Mouse (Mus musculus) MEL (cell line): ENCODE measurements around the gene Cdkl2. TPM values are rescaled to one million over a fixed set of nuclear protein-coding genes. Genes with fewer than 3 reads are reported as not detected.

ENCODE experiments used
- DNase-seq: peaks from one replicate; pipeline ENCODE4 v3.0.0; 2011; ENCODE audit warnings: low read depth, low spot score
- H3K27ac ChIP-seq: 2 replicates; pipeline ENCODE4 v1.5.1; 2012; ENCODE audit warnings: low read depth, mild to moderate bottlenecking, control low read depth, low read length, moderate library complexity; ENCODE audit not compliant: control insufficient read depth
- H3K27me3 ChIP-seq, 2 experiments: fragments of 150-350 bp in 1 of 2; sonication (generic) in 1 of 2; 2 replicates each; pipeline ENCODE4 v1.6.1; 2012; ENCODE audit warnings: low read length in 2 of 2, mild to moderate bottlenecking in 2 of 2, improper control_type of control experiment in 1 of 2, moderate library complexity in 1 of 2; ENCODE audit not compliant: insufficient read depth in 2 of 2, control insufficient read depth in 1 of 2
- H3K36me3 ChIP-seq, 2 experiments: 2 replicates each; pipeline ENCODE4 v1.6.1; 2012 to 2014; ENCODE audit warnings: low read length in 2 of 2, improper control_type of control experiment in 1 of 2, inconsistent platforms in 1 of 2, mild to moderate bottlenecking in 1 of 2; ENCODE audit not compliant: insufficient read depth in 2 of 2, control insufficient read depth in 1 of 2
- H3K4me1 ChIP-seq, 2 experiments: fragments of 150-350 bp in 1 of 2; sonication (generic) in 1 of 2; 2 replicates each; pipeline ENCODE4 v1.6.1; 2012; ENCODE audit warnings: low read length in 2 of 2, improper control_type of control experiment in 1 of 2, mild to moderate bottlenecking in 1 of 2; ENCODE audit not compliant: insufficient read depth in 2 of 2, control insufficient read depth in 1 of 2
- H3K4me3 ChIP-seq, 2 experiments: fragments of 150-350 bp in 1 of 2; sonication (generic) in 1 of 2; 2 replicates each; pipeline ENCODE4 v1.5.1; 2012; ENCODE audit warnings: low read depth in 2 of 2, low read length in 2 of 2, mild to moderate bottlenecking in 2 of 2, moderate library complexity in 2 of 2, control low read depth in 1 of 2, improper control_type of control experiment in 1 of 2; ENCODE audit not compliant: control insufficient read depth in 1 of 2, insufficient read depth in 1 of 2
- H3K79me2 ChIP-seq: 2 replicates; pipeline ENCODE4 v1.6.1; 2012; ENCODE audit warnings: mild to moderate bottlenecking, low read length, moderate library complexity; ENCODE audit not compliant: control insufficient read depth, poor library complexity, insufficient read depth
- H3K9ac ChIP-seq: 2 replicates; pipeline ENCODE4 v1.6.1; 2012; ENCODE audit warnings: low read depth, mild to moderate bottlenecking, control low read depth, low read length, moderate library complexity; ENCODE audit not compliant: control insufficient read depth, poor library complexity, severe bottlenecking
- H3K9me3 ChIP-seq: fragments of 150-350 bp; sonication (generic); replicated peaks from 2 replicates; pipeline ENCODE4 v1.6.1; 2012; ENCODE audit warnings: mild to moderate bottlenecking, low read length, improper control_type of control experiment, moderate library complexity; ENCODE audit not compliant: insufficient read depth
- BHLHE40 ChIP-seq: IDR thresholded peaks from 2 replicates; pipeline ENCODE4 v1.6.1; 2012; ENCODE audit warnings: low read depth, mild to moderate bottlenecking, inconsistent platforms, low read length, improper control_type of control experiment, borderline replicate concordance
- CHD1 ChIP-seq: IDR thresholded peaks from 2 replicates; pipeline ENCODE4 v1.6.1; 2012; ENCODE audit warnings: low read depth, mild to moderate bottlenecking, inconsistent platforms, low read length, improper control_type of control experiment
- CHD2 ChIP-seq: IDR thresholded peaks from 2 replicates; pipeline ENCODE4 v1.6.1; 2011; ENCODE audit warnings: low read length, improper control_type of control experiment
- E2F4 ChIP-seq: IDR thresholded peaks from 2 replicates; pipeline ENCODE4 v1.6.1; 2011; ENCODE audit warnings: low read depth, low read length, improper control_type of control experiment, borderline replicate concordance
- ELF1 ChIP-seq: IDR thresholded peaks from 2 replicates; pipeline ENCODE4 v1.6.1; 2014; ENCODE audit warnings: low read depth, mild to moderate bottlenecking, inconsistent platforms, low read length, improper control_type of control experiment, moderate library complexity
- ETS1 ChIP-seq: IDR thresholded peaks from 2 replicates; pipeline ENCODE4 v1.6.1; 2012; ENCODE audit warnings: low read depth, mild to moderate bottlenecking, inconsistent platforms, low read length, improper control_type of control experiment, moderate library complexity
- MAFK ChIP-seq: IDR thresholded peaks from 2 replicates; pipeline ENCODE4 v1.6.1; 2011; ENCODE audit warnings: low read depth, mild to moderate bottlenecking, low read length, improper control_type of control experiment, borderline replicate concordance
- MAZ ChIP-seq: IDR thresholded peaks from 2 replicates; pipeline ENCODE4 v1.6.1; 2012; ENCODE audit warnings: low read depth, mild to moderate bottlenecking, inconsistent platforms, low read length, improper control_type of control experiment
- MXI1 ChIP-seq: IDR thresholded peaks from 2 replicates; pipeline ENCODE4 v1.6.1; 2011; ENCODE audit warnings: mild to moderate bottlenecking, low read depth, low read length, improper control_type of control experiment
- MYB ChIP-seq: IDR thresholded peaks from 2 replicates; pipeline ENCODE4 v1.6.1; 2011; ENCODE audit warnings: mild to moderate bottlenecking, low read depth, low read length, improper control_type of control experiment
- MYC ChIP-seq: IDR thresholded peaks from 2 replicates; pipeline ENCODE4 v1.6.1; 2011; ENCODE audit warnings: low read depth, mild to moderate bottlenecking, low read length, improper control_type of control experiment, moderate library complexity
- NRF1 ChIP-seq: IDR thresholded peaks from 2 replicates; pipeline ENCODE4 v1.6.1; 2014; ENCODE audit warnings: low read depth, mild to moderate bottlenecking, inconsistent platforms, low read length, improper control_type of control experiment, moderate library complexity; ENCODE audit not compliant: poor library complexity, insufficient read depth, severe bottlenecking
- RAD21 ChIP-seq: IDR thresholded peaks from 2 replicates; pipeline ENCODE4 v1.6.1; 2011; ENCODE audit warnings: mild to moderate bottlenecking, low read depth, low read length, improper control_type of control experiment
- RCOR1 ChIP-seq: IDR thresholded peaks from 2 replicates; pipeline ENCODE4 v1.6.1; 2012; ENCODE audit warnings: low read depth, mild to moderate bottlenecking, inconsistent platforms, low read length, improper control_type of control experiment
- SMC3 ChIP-seq: IDR thresholded peaks from 2 replicates; pipeline ENCODE4 v1.6.1; 2011; ENCODE audit warnings: low read depth, low read length, improper control_type of control experiment
- TBP ChIP-seq: IDR thresholded peaks from 2 replicates; pipeline ENCODE4 v1.8.0; 2011; ENCODE audit warnings: low read depth, low read length, improper control_type of control experiment
- USF2 ChIP-seq, 2 experiments: IDR thresholded peaks; 2 replicates each; pipeline ENCODE4 v1.6.1; 2011 to 2012; ENCODE audit warnings: improper control_type of control experiment in 2 of 2, low read length in 2 of 2, borderline replicate concordance in 1 of 2, inconsistent platforms in 1 of 2, low read depth in 1 of 2, mild to moderate bottlenecking in 1 of 2; ENCODE audit not compliant: insufficient read depth in 1 of 2
- ZC3H11A ChIP-seq: IDR thresholded peaks from 2 replicates; pipeline ENCODE4 v1.6.1; 2012; ENCODE audit warnings: low read depth, mild to moderate bottlenecking, inconsistent platforms, low read length, improper control_type of control experiment
- polyA plus RNA-seq, 2 experiments: library from polyadenylated mRNA; stranded (reverse) in 1 of 2; unstranded in 1 of 2; fragments of >175 nt in 1 of 2; fragments of >200 nt in 1 of 2; gene quantifications; 2 replicates each; pipeline versions ENCODE4 v1.2.1 to v1.2.4; 2012; ENCODE audit warnings: low replicate concordance in 2 of 2, low read depth in 1 of 2; ENCODE audit not compliant: insufficient read length in 2 of 2, insufficient read depth in 1 of 2, missing spikeins in 1 of 2
- total RNA-seq: library from RNA; depleted of rRNA; stranded (reverse); fragments of 300-350 nt; gene quantifications from 2 replicates; pipeline ENCODE4 v1.2.3, GENCODE M21; 2012

Gene Cdkl2
- total and polyA plus RNA-seq, 3 experiments = 0.08 to 0.53 TPM; not detected in 1

- no peak overlapping the region for H3K27ac ChIP-seq
- no peaks in the 10 kb centered on the region for H3K9me3 ChIP-seq
- H3K79me2 ChIP-seq = no peaks in the 10 kb centered on the region
- H3K36me3 ChIP-seq = no peaks in the 10 kb centered on the region
- H3K27me3 ChIP-seq = no peaks in the 10 kb centered on the region
- TF ChIP-seq SMC3 (no peak), ELF1 (no peak)
- H3K4me1 ChIP-seq = no peaks in the 10 kb centered on the region
- H3K9ac ChIP-seq = no peak overlapping the region
- DNase-seq = no peak
- no peak overlapping the region for H3K4me3 ChIP-seq
Observed at GRCm38 (mm10) chr5:91976566-91977396, 66.9 kb downstream of the Cdkl2 start.

GRCm38 (mm10) chr5:91975758-91976157, 67.9 kb downstream of the Cdkl2 start:
- H3K79me2 ChIP-seq = no peaks in the 10 kb centered on the region
- no peaks in the 10 kb centered on the region for H3K36me3 ChIP-seq
- H3K4me3 ChIP-seq = no peak overlapping the region
- no peak for TF ChIP-seq NRF1
- no peak for TF ChIP-seq MYC
- no peak for TF ChIP-seq RCOR1
- TF ChIP-seq ETS1 = no peak
- TF ChIP-seq MYB = no peak
- no peak for TF ChIP-seq ZC3H11A
- no peak for TF ChIP-seq MXI1
- no peak for TF ChIP-seq BHLHE40
- no peak for TF ChIP-seq E2F4
- no peak for TF ChIP-seq MAFK
- TF ChIP-seq RAD21 = no peak
- TF ChIP-seq CHD2 = no peak
- TF ChIP-seq MAZ = no peak
- TF ChIP-seq TBP = no peak
- TF ChIP-seq CHD1 = no peak
- TF ChIP-seq USF2 (IDR thresholded peaks at IDR 0.05; ENCODE audit: borderline replicate concordance in 1 of 2, insufficient read depth in 1 of 2, low read depth in 1 of 2, low read length in 2 of 2) = no peak
- TF ChIP-seq, all 39 proteins: peak for 0
- Histone ChIP-seq H3K9me3 (no peaks in the 10 kb centered on the region), H3K27ac (no peak overlapping the region), H3K9ac (no peak overlapping the region), H3K4me1 (no peaks in the 10 kb centered on the region), H3K27me3 (no peaks in the 10 kb centered on the region)
- DNase-seq = no peak
